20 mouse cellular contexts compared by ENCODE assay signal in the genomic region with DNA sequence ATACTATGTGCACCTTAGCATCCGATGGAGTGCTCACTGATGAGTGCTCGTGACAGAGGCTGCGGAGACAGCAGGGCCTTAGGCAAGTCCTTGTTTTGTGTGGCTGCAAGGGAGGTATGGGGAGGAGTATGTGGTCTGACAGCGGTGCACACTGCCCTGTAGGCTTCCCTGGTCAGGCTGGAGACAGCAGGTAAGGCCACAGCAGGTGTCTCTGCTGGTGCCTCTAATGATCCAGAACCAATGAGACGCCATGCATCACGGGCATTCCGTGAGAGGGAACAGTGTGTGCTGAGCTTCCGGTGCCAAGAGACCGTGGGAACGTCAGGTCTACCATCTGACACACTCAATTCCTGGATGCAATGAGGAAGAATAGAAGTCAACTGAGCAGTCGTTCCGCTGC.
"Had no signal": no experiment of that assay in that cellular context is flagged by ENCODE, and none has a peak within 500 bp of the region (broad histone marks: within the 10 kb centered on the region; RNA-seq: fewer than 3 reads in every experiment).

No protein-coding gene starts in this region.

- H3K9ac ChIP-seq: liver, embryonic 13.5 days; midbrain, embryonic 12.5 days; neural tube, embryonic 13.5 days; stomach, embryonic 15.5 days had no signal

- H3K4me3 ChIP-seq: left cerebral cortex, adult 2 months; liver, embryonic 13.5 days; midbrain, embryonic 12.5 days; myocyte; neural tube, embryonic 13.5 days; stomach, embryonic 15.5 days had no signal

- H3K27ac ChIP-seq: left cerebral cortex, adult 2 months; liver, embryonic 13.5 days; midbrain, embryonic 12.5 days; neural tube, embryonic 13.5 days; stomach, embryonic 15.5 days had no signal

- H3K36me3 ChIP-seq: liver, embryonic 13.5 days; midbrain, embryonic 12.5 days; neural tube, embryonic 13.5 days; stomach, embryonic 15.5 days had no signal

- H3K4me2 ChIP-seq: liver, embryonic 13.5 days; midbrain, embryonic 12.5 days; neural tube, embryonic 13.5 days; stomach, embryonic 15.5 days had no signal

- H3K27me3 ChIP-seq: liver, embryonic 13.5 days; neural tube, embryonic 13.5 days; stomach, embryonic 15.5 days had no signal

- H3K9me3 ChIP-seq: liver, embryonic 13.5 days; midbrain, embryonic 12.5 days; neural tube, embryonic 13.5 days; stomach, embryonic 15.5 days had no signal

- ATAC-seq: intestine, embryonic 16.5 days; midbrain, embryonic 16.5 days had no signal

- DNase-seq: kidney, adult 2 months; kidney, postnatal 10 days; layer of hippocampus, postnatal 36 days; liver, embryonic 13.5 days; lung, adult 2 months; lung, postnatal 14 days; lung, postnatal 4 days; retina, postnatal 1 day; right cerebral cortex, postnatal 25 days; spleen, adult 18-20 months; thymus, adult 2 months; thymus, postnatal 14 days; thymus, postnatal 4 days had no signal
